Mouse (Mus musculus) G1E (cell line): ENCODE measurements around the gene Upf2. TPM values are rescaled to one million over a fixed set of nuclear protein-coding genes. Genes with fewer than 3 reads are reported as not detected.

ENCODE experiments used
- ATAC-seq: 2 replicates; pipeline ENCODE4 v1.8.0; 2016; ENCODE audit warnings: mild to moderate bottlenecking; ENCODE audit not compliant: insufficient number of reproducible peaks, poor library complexity, low FRiP score, severe bottlenecking; ENCODE audit errors: extremely low read depth
- DNase-seq: peaks from one replicate; pipeline ENCODE4 v3.0.0; 2012; ENCODE audit warnings: low spot score
- H3K27me3 ChIP-seq: 2 replicates; pipeline ENCODE4 v1.6.1; 2012; ENCODE audit warnings: mild to moderate bottlenecking, low read length, inconsistent platforms; ENCODE audit not compliant: insufficient read depth
- H3K36me3 ChIP-seq: replicated peaks from 2 replicates; pipeline ENCODE3; 2012; ENCODE audit warnings: mild to moderate bottlenecking, inconsistent platforms
- H3K4me1 ChIP-seq: 2 replicates; pipeline ENCODE4 v1.6.1; 2012; ENCODE audit warnings: low read depth, low read length, inconsistent platforms, mixed read lengths; ENCODE audit not compliant: insufficient read depth
- H3K4me3 ChIP-seq: 2 replicates; pipeline ENCODE4 v1.5.1; 2012; ENCODE audit warnings: low read depth, mild to moderate bottlenecking, inconsistent platforms, low read length, moderate library complexity, mixed read lengths
- H3K9me3 ChIP-seq: replicated peaks from 2 replicates; pipeline ENCODE4 v1.6.1; 2012; ENCODE audit warnings: inconsistent platforms
- CTCF ChIP-seq: IDR thresholded peaks from 2 replicates; pipeline ENCODE4 v1.5.1; 2012; ENCODE audit warnings: low read depth, low read length, inconsistent platforms, mixed read lengths
- GATA1 ChIP-seq: IDR thresholded peaks from 2 replicates; pipeline ENCODE4 v1.6.1; 2012; ENCODE audit warnings: borderline replicate concordance, low read length, inconsistent platforms, mixed read lengths
- GATA2 ChIP-seq: IDR thresholded peaks from 2 replicates; pipeline ENCODE4 v1.6.1; 2012; ENCODE audit warnings: low read depth, low read length, inconsistent platforms, borderline replicate concordance
- POLR2AphosphoS5 ChIP-seq: IDR thresholded peaks from 2 replicates; pipeline ENCODE4 v1.6.1; 2012; ENCODE audit warnings: low read depth, low read length, inconsistent platforms; ENCODE audit not compliant: insufficient replicate concordance
- TAL1 ChIP-seq: conservative IDR thresholded peaks from 2 replicates; pipeline ENCODE4 v1.6.1; 2012; ENCODE audit warnings: low read depth, low read length, inconsistent platforms, mixed read lengths
- polyA plus RNA-seq: library from polyadenylated mRNA; stranded (reverse); fragments of >175 nt; gene quantifications from 2 replicates; pipeline ENCODE4 v1.2.3, GENCODE M21; 2012
- total RNA-seq, 2 experiments: library from RNA; stranded (forward) in 1 of 2; stranded (reverse) in 1 of 2; fragments of 200-1000 nt in 1 of 2; fragments of >200 nt in 1 of 2; fragmentation: Nextera tagmentation in 1 of 2; gene quantifications; 2 replicates each; pipeline ENCODE4 v1.2.3; 2014 to 2017

The Upf2 gene
- total and polyA plus RNA-seq, 3 experiments, result 6.2 to 48.8 (median 27.9) TPM

DNA sequence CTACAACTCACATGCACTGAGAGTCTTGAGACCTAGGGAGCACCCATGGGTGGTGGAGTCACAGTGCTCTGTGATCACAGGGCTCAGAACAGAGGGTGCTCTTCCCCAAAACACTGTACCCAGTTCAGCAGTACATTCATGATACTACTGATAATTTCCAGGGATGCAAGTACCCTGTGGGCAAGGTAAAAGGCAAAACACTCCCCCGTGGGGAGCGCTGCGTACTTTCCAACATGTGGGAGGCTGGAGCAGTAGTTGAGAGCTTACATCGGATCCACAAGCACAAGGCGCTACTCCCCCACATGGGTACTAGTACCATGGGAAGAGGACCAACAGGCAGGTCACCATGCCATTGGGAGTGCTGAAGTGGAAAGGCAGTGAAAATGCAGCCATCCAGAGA is 23.8 kb upstream of the Upf2 start:
- no peak for ATAC-seq
- H3K4me1 ChIP-seq, result no peaks in the 10 kb centered on the region
- no peaks in the 10 kb centered on the region for H3K9me3 ChIP-seq
- H3K4me3 ChIP-seq, result no peak overlapping the region
- DNase-seq, result no peak
- H3K27me3 ChIP-seq, result peaks cover 11% of the 10 kb centered on the region
- TF ChIP-seq GATA2, result no peak
- TF ChIP-seq CTCF, result no peak
- no peak for TF ChIP-seq TAL1
- TF ChIP-seq GATA1, result no peak
- TF ChIP-seq POLR2AphosphoS5, result no peak
- no peaks in the 10 kb centered on the region for H3K36me3 ChIP-seq

DNA sequence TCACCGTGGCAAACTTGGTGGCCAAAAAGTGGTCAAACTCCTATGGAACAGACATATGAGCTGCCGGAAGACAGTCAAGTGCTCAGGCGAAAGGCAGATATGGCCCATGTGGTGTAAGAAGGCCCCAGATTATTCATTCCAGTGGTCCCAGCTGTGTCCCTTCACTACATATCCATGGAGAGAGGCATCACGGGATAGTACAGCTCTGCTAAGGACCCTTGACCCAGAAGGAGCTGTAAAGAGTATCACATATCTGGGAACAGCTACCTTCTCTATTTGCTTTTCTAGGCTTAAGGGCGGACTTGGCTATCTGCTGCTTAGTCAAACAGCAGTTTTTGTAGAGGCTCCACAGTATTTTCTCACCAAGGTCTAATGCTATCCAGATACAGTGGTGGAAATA is 21.5 kb upstream of the Upf2 start:
- ATAC-seq, result no peak
- no peak for TF ChIP-seq GATA2
- no peak for TF ChIP-seq POLR2AphosphoS5
- TF ChIP-seq CTCF, result no peak
- TF ChIP-seq GATA1, result no peak
- TF ChIP-seq TAL1, result no peak
- H3K9me3 ChIP-seq, result no peaks in the 10 kb centered on the region
- no peaks in the 10 kb centered on the region for H3K36me3 ChIP-seq
- H3K4me1 ChIP-seq, result no peaks in the 10 kb centered on the region
- DNase-seq, result no peak
- H3K27me3 ChIP-seq, result peaks cover 10% of the 10 kb centered on the region
- no peak overlapping the region for H3K4me3 ChIP-seq

DNA sequence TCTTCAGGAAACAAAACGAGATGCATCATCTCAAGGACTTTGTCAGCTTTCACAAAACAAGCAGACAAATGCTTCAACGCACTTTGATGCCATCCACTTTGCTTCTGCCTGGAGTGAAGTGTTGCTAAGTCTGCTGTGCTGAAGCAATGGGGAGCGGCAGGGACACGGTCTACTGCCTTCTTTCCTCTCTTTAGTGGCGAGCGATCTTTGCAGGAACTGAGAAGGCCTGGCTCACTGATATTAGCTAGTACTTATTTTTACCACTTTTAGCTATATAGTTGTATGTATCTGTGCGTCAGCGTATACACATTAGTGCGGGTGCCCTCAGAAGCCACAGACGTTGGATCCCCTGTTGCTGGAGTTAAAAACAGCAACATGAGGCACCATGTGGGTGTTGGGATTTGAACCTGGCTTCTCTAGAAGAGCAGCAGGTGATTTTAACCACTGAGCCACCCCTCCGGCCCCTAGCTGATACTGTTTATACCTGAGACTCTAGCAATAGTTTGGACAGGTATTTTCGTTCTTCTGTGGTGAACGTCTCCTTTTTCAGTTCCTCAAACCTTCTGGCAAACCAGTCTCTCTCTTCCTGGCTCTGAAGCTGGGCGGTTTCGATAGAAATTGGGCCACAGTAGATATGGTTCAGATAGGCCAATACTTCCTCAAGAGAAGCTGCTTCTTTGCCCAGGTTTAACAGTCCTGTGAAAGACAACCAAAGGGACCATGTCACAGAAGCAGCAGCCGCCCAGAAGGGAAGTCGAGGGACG is 20.8 kb upstream of the Upf2 start:
- no peak for ATAC-seq
- no peaks in the 10 kb centered on the region for H3K4me1 ChIP-seq
- no peak for DNase-seq
- peaks cover 10% of the 10 kb centered on the region for H3K27me3 ChIP-seq
- H3K4me3 ChIP-seq, result no peak overlapping the region
- no peaks in the 10 kb centered on the region for H3K9me3 ChIP-seq
- TF ChIP-seq CTCF (no peak), GATA2 (no peak), POLR2AphosphoS5 (no peak), GATA1 (no peak), TAL1 (no peak)
- no peaks in the 10 kb centered on the region for H3K36me3 ChIP-seq

DNA sequence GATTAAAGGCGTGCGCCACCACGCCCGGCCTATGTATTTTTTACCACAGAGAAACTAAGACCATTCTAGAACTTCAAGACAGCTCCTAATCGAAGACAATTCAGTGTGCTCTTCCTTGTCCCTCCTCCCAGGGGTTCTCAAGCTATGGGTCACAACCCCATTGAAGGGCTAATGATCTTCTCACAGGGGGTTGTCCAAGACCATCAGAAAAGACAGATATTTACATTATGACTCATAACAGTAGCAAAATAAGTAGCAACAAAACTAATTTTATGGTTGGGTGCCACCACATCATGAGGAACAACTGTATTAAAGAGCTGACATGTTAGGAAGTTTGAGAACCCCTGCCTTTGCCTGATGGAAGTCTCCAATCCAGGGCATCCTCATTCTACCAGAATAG is 19.3 kb upstream of the Upf2 start:
- Histone ChIP-seq H3K9me3 (no peaks in the 10 kb centered on the region), H3K4me3 (no peak overlapping the region), H3K27me3 (peaks cover 14% of the 10 kb centered on the region), H3K4me1 (no peaks in the 10 kb centered on the region), H3K36me3 (no peaks in the 10 kb centered on the region)
- ATAC-seq (no peak), DNase-seq (no peak)
- TF ChIP-seq TAL1, result no peak
- TF ChIP-seq CTCF, result no peak
- TF ChIP-seq GATA1, result no peak
- no peak for TF ChIP-seq GATA2
- TF ChIP-seq POLR2AphosphoS5, result no peak

DNA sequence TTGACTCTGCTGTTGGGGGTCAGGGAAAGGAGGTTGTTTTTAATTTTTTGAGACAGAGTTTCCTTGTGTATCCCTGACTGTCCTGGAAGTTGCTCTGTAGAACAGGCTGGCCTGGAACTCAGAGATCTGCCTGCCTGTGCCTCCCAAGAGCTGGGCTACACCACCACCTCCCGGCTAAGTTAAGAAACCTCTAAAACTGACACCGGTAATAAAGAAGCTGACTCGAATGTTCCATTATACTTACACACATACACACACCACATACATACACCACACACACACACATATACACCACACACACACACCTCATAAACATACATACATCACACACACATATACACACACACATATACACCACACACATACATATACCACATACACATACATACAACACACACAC is 16.3 kb upstream of the Upf2 start:
- Histone ChIP-seq H3K4me1 (no peaks in the 10 kb centered on the region), H3K36me3 (no peaks in the 10 kb centered on the region), H3K27me3 (peaks cover 10% of the 10 kb centered on the region), H3K4me3 (no peak overlapping the region), H3K9me3 (no peaks in the 10 kb centered on the region)
- no peak for DNase-seq
- no peak for ATAC-seq
- TF ChIP-seq GATA1, result no peak
- TF ChIP-seq POLR2AphosphoS5, result no peak

DNA sequence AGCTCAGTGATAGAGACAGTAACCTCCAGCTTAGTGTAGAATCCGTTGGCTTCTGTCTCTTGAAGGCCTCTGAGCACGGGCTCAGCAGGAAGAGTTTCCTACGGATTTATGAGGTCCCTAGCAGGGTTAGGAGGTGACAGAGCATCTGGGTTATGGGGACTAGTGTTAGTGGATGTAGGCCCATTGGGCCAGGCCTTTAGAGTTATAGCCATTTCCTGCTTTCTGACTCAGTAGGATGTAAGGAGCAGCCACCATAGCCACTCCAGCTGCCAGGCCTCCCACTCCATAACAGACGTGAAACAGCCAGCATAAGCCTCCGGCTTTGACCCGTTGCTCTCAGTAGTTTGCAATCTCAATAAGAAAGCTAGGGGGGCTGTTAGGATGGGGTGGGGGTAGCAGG is 15.2 kb upstream of the Upf2 start:
- Histone ChIP-seq H3K4me1 (no peaks in the 10 kb centered on the region), H3K9me3 (no peaks in the 10 kb centered on the region), H3K4me3 (no peak overlapping the region), H3K27me3 (peaks cover 13% of the 10 kb centered on the region), H3K36me3 (no peaks in the 10 kb centered on the region)
- DNase-seq, result no peak
- no peak for ATAC-seq
- TF ChIP-seq TAL1, result no peak
- no peak for TF ChIP-seq GATA2
- no peak for TF ChIP-seq POLR2AphosphoS5
- TF ChIP-seq CTCF, result no peak
- no peak for TF ChIP-seq GATA1

DNA sequence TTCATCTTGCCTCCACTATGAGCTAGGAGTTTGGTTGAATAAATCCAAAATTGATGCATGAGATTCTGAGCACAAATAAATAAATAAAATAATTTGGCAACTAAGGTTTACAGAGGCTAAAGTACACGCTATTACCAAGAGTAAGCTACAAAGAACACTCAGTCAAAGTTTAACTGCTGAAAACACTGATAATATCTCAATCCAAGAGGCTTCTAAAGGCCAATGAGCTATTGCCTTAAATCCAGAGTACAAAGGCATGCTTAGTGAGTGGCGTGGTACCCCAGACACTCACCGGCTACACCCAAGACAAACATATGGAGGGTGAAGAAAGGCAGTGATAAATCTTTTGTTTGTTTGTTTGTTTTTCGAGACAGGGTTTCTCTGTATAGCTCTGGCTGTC is 14.7 kb upstream of the Upf2 start:
- TF ChIP-seq POLR2AphosphoS5, result no peak
- TF ChIP-seq GATA1, result no peak
- TF ChIP-seq TAL1, result no peak
- Histone ChIP-seq H3K27me3 (peaks cover 13% of the 10 kb centered on the region), H3K4me3 (no peak overlapping the region), H3K9me3 (no peaks in the 10 kb centered on the region), H3K4me1 (no peaks in the 10 kb centered on the region), H3K36me3 (no peaks in the 10 kb centered on the region)
- ATAC-seq, result no peak
- no peak for DNase-seq
